Mouse (Mus musculus) ovary, postnatal 36 days (tissue): ENCODE measurements around the gene Zfp81.
"Not testable (repeated sequence)": the region's sequence is repeated elsewhere in the genome, so short reads cannot be mapped to it uniquely, and the experiment has no call there.

Source experiments
- DNase-seq: peaks from one replicate; pipeline ENCODE4 v3.0.0; 2022; ENCODE audit warnings: low spot score, mixed read lengths

Gene Zfp81

GRCm38 (mm10) chr17:33358411-33359384, at the start of gene Zfp81:
TSS of gene Zfp81 (minus strand) at chr17:33358878.
- peak; percentile 76 for DNase-seq

GRCm38 (mm10) chr17:33394182-33395034, 35.7 kb upstream of the Zfp81 start, which contains the start of gene Zfp101:
TSS of gene Zfp101 (minus strand) at chr17:33394641.
- DNase-seq: peak; percentile 78

GRCm38 (mm10) chr17:33392271-33392670, 33.6 kb upstream of the Zfp81 start:
- DNase-seq: no peak

- DNase-seq: no peak
Observed at GRCm38 (mm10) chr17:33385705-33386104, 27.0 kb upstream of the Zfp81 start.

- DNase-seq: no peak
Observed at GRCm38 (mm10) chr17:33372795-33373194, 14.1 kb upstream of the Zfp81 start.

GRCm38 (mm10) chr17:33352981-33353380, 5.7 kb downstream of the Zfp81 start:
- DNase-seq: no peak

- DNase-seq: not testable (repeated sequence)
Observed at GRCm38 (mm10) chr17:33289876-33290149, 68.9 kb downstream of the Zfp81 start.

GRCm38 (mm10) chr17:33289039-33289875, 69.4 kb downstream of the Zfp81 start, which contains the start of gene Zfp955b:
TSS of gene Zfp955b (plus strand) at chr17:33289544.
- DNase-seq: not testable (repeated sequence)
